Mouse (Mus musculus) hindbrain, embryonic 14.5 days (tissue): ENCODE measurements around the gene Gm4131. TPM values are rescaled to one million over a fixed set of nuclear protein-coding genes. Genes with fewer than 3 reads are reported as not detected.

Source experiments
- ATAC-seq: fragments of 200-750 bp; cut with Nextera tagmentation; 2 replicates; pipeline ENCODE4 v1.8.0; 2017; ENCODE audit warnings: moderate number of reproducible peaks, mild to moderate bottlenecking, moderate TSS enrichment, moderate library complexity; ENCODE audit not compliant: low FRiP score
- DNase-seq: peaks from one replicate; pipeline ENCODE4 v3.0.0-alpha.2; 2015; ENCODE audit warnings: low spot score
- H3K27ac ChIP-seq: fragments of 300-500 bp; sonication (generic); 2 replicates; pipeline ENCODE4 v1.5.1; 2014; ENCODE audit warnings: mild to moderate bottlenecking, moderate library complexity
- H3K27me3 ChIP-seq: fragments of 300-500 bp; sonication (generic); 2 replicates; pipeline ENCODE4 v1.6.1; 2014; ENCODE audit warnings: mild to moderate bottlenecking, low read length, mixed read lengths; ENCODE audit not compliant: control insufficient read depth, insufficient read depth
- H3K36me3 ChIP-seq: fragments of 300-500 bp; sonication (generic); replicated peaks from 2 replicates; pipeline ENCODE4 v1.6.1; 2014; ENCODE audit not compliant: control insufficient read depth, insufficient read depth
- H3K4me1 ChIP-seq: fragments of 300-500 bp; sonication (generic); replicated peaks from 2 replicates; pipeline ENCODE4 v1.6.1; 2014; ENCODE audit warnings: antibody characterized with exemption, low read length, mixed read lengths; ENCODE audit not compliant: control insufficient read depth, insufficient read depth
- H3K4me2 ChIP-seq: fragments of 300-500 bp; sonication (generic); replicated peaks from 2 replicates; pipeline ENCODE4 v1.6.1; 2014; ENCODE audit warnings: mild to moderate bottlenecking, moderate library complexity
- H3K4me3 ChIP-seq: fragments of 300-500 bp; sonication (generic); replicated peaks from 2 replicates; pipeline ENCODE4 v1.5.1; 2014; ENCODE audit warnings: mild to moderate bottlenecking, low read length
- H3K9ac ChIP-seq: fragments of 300-500 bp; sonication (generic); 2 replicates; pipeline ENCODE4 v1.6.1; 2014
- H3K9me3 ChIP-seq: fragments of 300-500 bp; sonication (generic); 2 replicates; pipeline ENCODE4 v1.6.1; 2016; ENCODE audit warnings: low read length; ENCODE audit not compliant: control insufficient read depth
- WGBS: fragments of 180-500 bp; shearing (Covaris S2); extraction: QIAGEN DNeasy Blood & Tissue Kit; methylation state at CpG from one replicate; pipeline ENCODE4 v1.1.7; 2014; 5-methylcytosine and 5-hydroxymethylcytosine counted together
- polyA plus RNA-seq: library from polyadenylated mRNA; unstranded; fragments of >200 nt; fragmentation: Nextera tagmentation; extraction: Ambion mirVana; gene quantifications from 2 replicates; pipeline ENCODE4 v1.2.1, GENCODE M21; 2014

The Gm4131 gene
- polyA plus RNA-seq, 1 experiment from 2014 or later = 0.17 TPM

- Histone ChIP-seq H3K36me3 (no peaks in the 10 kb centered on the region), H3K9ac (no peak overlapping the region), H3K4me1 (no peaks in the 10 kb centered on the region; the same call in 1 of the 2 replicates), H3K27ac (no peak overlapping the region), H3K27me3 (no peaks in the 10 kb centered on the region), H3K4me2 (no peak overlapping the region), H3K4me3 (no peak overlapping the region), H3K9me3 (no peaks in the 10 kb centered on the region)
- 69% methylated on average over 8 of the region's 8 CpGs for WGBS
- DNase-seq (no peak), ATAC-seq (no peak)
These were observed 9.1 kb upstream of the Gm4131 start for GRCm38 (mm10) chr14:62575862-62576261.

GRCm38 (mm10) chr14:62574906-62575305, 8.2 kb upstream of the Gm4131 start:
- Histone ChIP-seq H3K4me1 (no peaks in the 10 kb centered on the region; the same call in 1 of the 2 replicates), H3K36me3 (no peaks in the 10 kb centered on the region), H3K9ac (no peak overlapping the region), H3K4me2 (no peak overlapping the region), H3K4me3 (no peak overlapping the region), H3K9me3 (no peaks in the 10 kb centered on the region), H3K27ac (no peak overlapping the region), H3K27me3 (no peaks in the 10 kb centered on the region)
- ATAC-seq (no peak), DNase-seq (no peak)
- WGBS = 59% methylated on average over 6 of the region's 6 CpGs

GRCm38 (mm10) chr14:62573454-62573853, 6.7 kb upstream of the Gm4131 start:
- Histone ChIP-seq H3K27me3 (no peaks in the 10 kb centered on the region), H3K4me2 (no peak overlapping the region), H3K4me1 (no peaks in the 10 kb centered on the region; the same call in 1 of the 2 replicates), H3K36me3 (no peaks in the 10 kb centered on the region), H3K27ac (no peak overlapping the region), H3K9me3 (no peaks in the 10 kb centered on the region), H3K4me3 (no peak overlapping the region), H3K9ac (no peak overlapping the region)
- WGBS = 8% methylated on average over 2 of the region's 3 CpGs
- ATAC-seq (no peak), DNase-seq (no peak)

- no peaks in the 10 kb centered on the region for H3K36me3 ChIP-seq
- no peak overlapping the region for H3K4me2 ChIP-seq
- peaks cover 5% of the 10 kb centered on the region; the same call in 1 of the 2 replicates for H3K9me3 ChIP-seq
- H3K27me3 ChIP-seq = no peaks in the 10 kb centered on the region
- DNase-seq = no peak
- ATAC-seq = no peak
- H3K4me1 ChIP-seq = no peaks in the 10 kb centered on the region; the same call in 1 of the 2 replicates
- no peak overlapping the region for H3K27ac ChIP-seq
- H3K9ac ChIP-seq = no peak overlapping the region
- H3K4me3 ChIP-seq = no peak overlapping the region
- 52% methylated on average over 4 of the region's 4 CpGs for WGBS
These were observed 3.6 kb upstream of the Gm4131 start for GRCm38 (mm10) chr14:62570299-62570698.

- Histone ChIP-seq H3K4me2 (no peak overlapping the region), H3K9me3 (peaks cover 5% of the 10 kb centered on the region; the same call in 1 of the 2 replicates), H3K27me3 (no peaks in the 10 kb centered on the region), H3K4me1 (no peaks in the 10 kb centered on the region; the same call in 1 of the 2 replicates), H3K4me3 (no peak overlapping the region), H3K36me3 (no peaks in the 10 kb centered on the region), H3K9ac (no peak overlapping the region), H3K27ac (no peak overlapping the region)
- 87% methylated on average over 5 of the region's 5 CpGs for WGBS
- no peak for DNase-seq
- ATAC-seq = no peak
These were observed 2.7 kb upstream of the Gm4131 start for GRCm38 (mm10) chr14:62569463-62569862.

DNA sequence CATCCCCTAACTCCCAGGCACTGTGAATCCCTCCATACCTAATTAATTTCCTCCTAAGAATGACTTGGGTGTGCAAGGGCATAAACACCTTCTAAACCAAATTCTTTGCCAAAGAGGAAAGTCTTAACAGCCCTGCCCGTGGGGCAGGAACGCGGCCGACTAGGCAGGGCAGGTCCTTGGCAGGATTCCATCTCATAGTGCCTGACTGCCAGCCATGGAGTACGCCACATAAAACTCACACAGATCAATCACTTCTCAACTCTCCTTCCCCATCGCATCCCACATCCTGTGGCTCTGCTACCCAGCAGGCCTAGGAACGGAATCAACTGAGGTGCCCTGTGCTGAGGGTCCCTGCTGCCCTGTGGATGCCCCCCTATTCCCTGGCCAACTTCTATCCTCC, 3.0 kb downstream of the Gm4131 start:
- Histone ChIP-seq H3K9me3 (peaks cover 5% of the 10 kb centered on the region; the same call in 1 of the 2 replicates), H3K4me1 (peaks cover 16% of the 10 kb centered on the region), H3K4me3 (no peak overlapping the region), H3K27ac (no peak overlapping the region), H3K4me2 (no peak overlapping the region), H3K9ac (no peak overlapping the region), H3K27me3 (no peaks in the 10 kb centered on the region), H3K36me3 (no peaks in the 10 kb centered on the region)
- ATAC-seq (no peak), DNase-seq (no peak)
- WGBS = 61% methylated on average over 7 of the region's 7 CpGs

DNA sequence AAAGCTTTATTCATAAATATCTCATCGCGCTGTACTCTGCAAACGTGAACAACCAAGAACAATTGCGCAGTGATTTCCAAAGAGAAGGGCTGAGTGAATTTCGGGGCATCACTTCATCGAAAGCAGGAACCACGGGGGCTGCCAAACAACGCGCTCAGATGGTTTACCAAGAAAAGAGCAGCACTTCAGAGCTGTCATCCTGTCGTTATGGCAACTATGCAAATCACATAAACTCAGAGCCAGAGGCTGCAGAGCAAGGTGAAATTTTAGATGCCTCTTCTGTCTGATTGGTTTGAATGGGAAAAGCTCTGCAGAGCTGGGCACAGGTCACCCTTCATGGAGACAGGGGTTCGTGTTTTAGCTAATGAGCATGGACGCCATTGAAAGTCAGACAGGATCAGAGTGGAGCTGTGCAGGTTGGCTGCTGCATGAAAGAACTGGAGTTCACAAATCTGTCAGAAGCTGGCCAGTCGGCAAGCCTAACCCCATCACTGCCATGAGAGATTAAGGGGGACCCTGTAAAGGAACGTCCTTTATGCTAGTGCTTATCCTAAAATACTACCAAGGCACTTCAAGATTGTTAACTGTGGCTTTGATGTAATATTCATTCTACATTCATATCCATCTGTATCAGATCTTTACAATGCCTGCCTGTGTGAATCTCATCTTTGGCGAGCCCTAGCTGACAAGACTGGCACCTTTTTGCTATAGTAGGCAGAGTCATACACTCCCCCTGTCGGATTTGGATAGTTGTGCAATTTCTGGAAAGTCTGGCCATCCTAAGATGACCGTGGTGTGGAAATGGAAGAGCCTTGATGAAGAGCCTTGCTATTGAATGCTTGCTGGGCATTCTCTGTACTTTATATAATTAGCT, 4.6 kb downstream of the Gm4131 start:
- H3K27ac ChIP-seq = no peak overlapping the region
- peak overlapping the region; percentile 20; the same call in 1 of the 2 replicates for H3K4me2 ChIP-seq
- DNase-seq (no peak), ATAC-seq (no peak)
- H3K4me1 ChIP-seq = peaks cover 24% of the 10 kb centered on the region
- H3K9ac ChIP-seq = no peak overlapping the region
- H3K9me3 ChIP-seq = 0 out of 2 replicates have a peak, but pooled peaks cover under 1% of the 10 kb centered on the region
- H3K27me3 ChIP-seq = no peaks in the 10 kb centered on the region
- H3K4me3 ChIP-seq = no peak overlapping the region
- 42% methylated on average over 17 of the region's 17 CpGs for WGBS
- H3K36me3 ChIP-seq = no peaks in the 10 kb centered on the region

DNA sequence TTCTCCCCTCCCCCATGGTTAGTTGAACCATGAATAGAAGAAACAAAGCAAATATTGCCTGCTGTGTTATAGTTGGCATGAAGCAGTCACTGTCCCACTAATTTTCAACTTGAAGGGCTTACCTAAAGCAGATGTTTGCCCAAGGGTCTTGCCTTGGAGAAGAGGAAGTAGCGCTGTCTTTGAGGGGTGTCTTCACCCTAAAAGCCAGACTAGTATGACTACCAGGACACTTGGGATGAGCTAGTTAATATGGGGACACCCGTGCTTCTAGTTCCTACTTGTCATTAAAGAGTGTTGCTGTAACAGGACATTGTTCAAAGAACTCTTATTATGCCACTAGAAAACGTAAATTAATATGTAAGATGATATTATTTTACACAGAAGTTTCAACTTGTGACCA, 9.6 kb downstream of the Gm4131 start:
- 83% methylated on average over 3 of the region's 3 CpGs for WGBS
- Histone ChIP-seq H3K4me1 (peaks cover 31% of the 10 kb centered on the region), H3K4me3 (peak overlapping the region; percentile 76), H3K27me3 (0 out of 2 replicates have a peak, but pooled peaks cover 5% of the 10 kb centered on the region), H3K4me2 (peak overlapping the region; percentile 77), H3K9ac (no peak overlapping the region), H3K27ac (no peak overlapping the region), H3K9me3 (no peaks in the 10 kb centered on the region), H3K36me3 (no peaks in the 10 kb centered on the region)
- ATAC-seq = no peak
- DNase-seq = no peak

DNA sequence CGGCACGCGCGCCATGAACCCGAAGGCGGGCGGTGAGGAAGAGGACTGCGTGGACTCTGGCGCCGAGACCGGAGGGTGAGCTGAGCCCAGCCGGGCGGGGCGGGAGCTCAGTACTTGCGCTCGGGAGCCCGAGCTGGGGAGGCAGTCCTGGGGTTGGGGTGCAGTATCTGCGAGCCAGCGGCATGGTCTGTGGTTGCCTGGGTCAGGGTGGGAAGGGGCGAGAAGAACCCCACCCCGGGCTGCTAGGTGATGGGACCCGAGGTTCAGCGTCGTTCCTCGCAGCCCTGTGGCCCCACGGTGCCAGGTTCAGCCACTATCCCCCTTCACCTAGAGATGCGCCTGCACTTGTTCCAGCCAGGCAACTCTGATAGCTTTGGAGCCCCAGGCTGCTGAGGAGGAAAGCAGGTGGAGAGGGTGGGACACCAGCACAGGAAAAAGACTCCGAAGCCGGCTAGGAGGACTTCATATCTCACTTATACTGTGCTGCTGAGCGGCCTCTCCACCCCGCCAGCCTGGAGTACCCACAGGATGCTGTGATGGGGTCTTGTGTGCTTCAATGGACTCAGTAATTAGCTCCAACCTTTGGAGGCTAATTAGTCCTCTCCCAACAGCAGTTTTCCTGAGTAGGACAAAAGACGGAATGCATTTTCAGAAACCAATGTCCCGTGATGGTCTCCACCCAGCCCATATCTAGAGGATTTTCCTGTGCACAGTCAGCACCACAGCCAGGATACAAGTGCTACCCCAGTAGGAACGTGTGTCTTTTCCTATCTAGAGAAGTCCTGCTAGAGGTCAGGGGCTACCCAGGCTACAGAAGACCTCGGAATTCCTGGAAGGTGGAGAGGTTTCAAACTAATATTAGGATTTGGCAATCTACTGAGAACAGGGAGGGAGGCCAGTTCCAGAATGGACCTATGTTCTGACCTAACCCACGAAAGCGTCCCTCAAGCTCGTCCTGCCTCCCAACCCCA, 10.6 kb downstream of the Gm4131 start:
- Histone ChIP-seq H3K9me3 (no peaks in the 10 kb centered on the region), H3K27ac (peak overlapping the region; percentile 77), H3K4me1 (peaks cover 22% of the 10 kb centered on the region), H3K27me3 (0 out of 2 replicates have a peak, but pooled peaks cover 5% of the 10 kb centered on the region), H3K4me2 (peak overlapping the region; percentile 77), H3K9ac (peak overlapping the region; percentile 85), H3K36me3 (no peaks in the 10 kb centered on the region), H3K4me3 (peak overlapping the region; percentile 76)
- peak; percentile 82 for ATAC-seq
- DNase-seq = no peak
- 9% methylated on average over 38 of the region's 38 CpGs for WGBS
